Mouse (Mus musculus) stomach, postnatal 0 days (tissue): ENCODE measurements around the gene Lsmem1.

Experiments
- CTCF ChIP-seq: IDR thresholded peaks from 2 replicates; pipeline ENCODE4 v1.5.1; 2016; ENCODE audit warnings: antibody characterized with exemption, low read depth, mild to moderate bottlenecking, moderate library complexity
- EP300 ChIP-seq: optimal IDR thresholded peaks from 2 replicates; pipeline ENCODE3; 2016; ENCODE audit warnings: antibody characterized with exemption

DNA sequence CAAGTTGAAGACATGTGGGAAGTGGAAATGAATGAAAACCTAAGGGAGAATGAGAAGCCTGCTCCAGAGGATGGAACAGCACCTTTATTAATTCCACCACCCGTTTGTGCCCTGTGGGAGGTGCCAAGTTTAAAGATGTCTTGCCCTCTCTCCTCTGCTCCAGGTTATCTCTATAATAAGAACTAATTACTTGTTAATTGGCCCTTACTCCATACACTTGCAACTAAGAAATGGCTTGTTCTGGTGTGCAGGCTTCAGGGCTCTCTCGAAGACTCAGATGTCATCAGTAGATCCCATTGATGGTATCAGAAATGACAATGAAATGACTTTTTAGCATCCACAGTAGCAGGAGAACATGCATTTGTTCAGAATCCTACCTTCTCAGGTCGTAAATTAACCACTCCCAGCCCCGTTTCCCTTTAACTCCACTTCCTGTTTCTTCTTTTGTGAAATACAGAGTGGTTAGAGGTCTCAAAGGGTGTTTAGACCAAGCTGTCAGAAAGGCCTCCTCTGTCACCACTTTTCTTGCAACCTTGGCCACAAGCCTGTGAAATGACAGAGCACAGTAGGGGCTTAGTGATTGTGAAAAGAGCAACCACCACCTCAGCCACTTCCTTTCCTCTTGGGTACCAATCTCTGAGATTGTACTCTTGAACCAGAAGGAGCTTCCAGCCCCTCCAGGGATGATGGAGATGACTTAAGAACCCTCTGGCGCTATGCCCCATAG is 49.3 kb upstream of the Lsmem1 start, which contains the start of gene Ifrd1:
- TF ChIP-seq CTCF (no peak), EP300 (no peak)
